Mouse (Mus musculus): Measurements from ENCODE around the gene Slc16a5. TPM values are rescaled to one million over a fixed set of nuclear protein-coding genes. Genes with fewer than 3 reads are reported as not detected.
"Not testable (repeated sequence)": the region's sequence is repeated elsewhere in the genome, so short reads cannot be mapped to it uniquely, and the experiment has no call there.

The Slc16a5 gene
- polyA plus RNA-seq, 1 experiment from 2014 or later, result 0.25 TPM

DNA sequence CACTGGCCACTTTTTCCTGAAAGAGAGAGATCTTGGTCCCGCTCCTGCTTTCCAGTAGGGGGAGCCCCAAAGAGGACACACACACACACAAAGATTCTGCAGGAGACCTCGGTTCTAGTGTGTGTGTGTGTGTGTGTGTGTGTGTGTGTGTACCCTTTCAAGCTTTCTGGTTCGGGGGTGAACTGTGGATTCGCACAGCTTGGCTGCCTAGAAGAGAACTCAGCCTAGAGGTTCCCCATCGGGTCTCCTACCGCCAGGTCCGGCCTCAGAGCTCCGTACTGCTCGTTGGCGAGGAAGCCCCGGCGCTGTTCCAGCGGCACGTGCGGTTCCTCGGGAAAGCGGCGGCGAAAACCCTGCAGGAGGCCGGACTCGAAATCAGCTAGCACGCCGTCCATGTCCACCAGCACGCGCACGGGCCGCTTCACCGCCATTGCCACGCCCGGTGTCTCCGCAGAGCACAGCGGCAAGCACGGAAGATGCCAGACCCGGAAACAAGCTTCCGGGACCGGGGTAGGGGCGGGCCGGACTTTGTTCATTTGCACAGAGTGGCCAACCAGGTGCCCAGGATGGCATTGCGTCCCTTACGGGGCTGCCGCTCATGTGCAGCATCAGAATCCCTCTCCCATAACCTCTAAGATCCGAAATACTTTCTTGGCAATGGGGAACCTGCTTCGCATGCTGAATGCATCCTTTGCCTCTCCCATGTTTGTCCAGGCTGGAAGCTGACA, 29.2 kb downstream of the Slc16a5 start, which contains the start of gene Nt5c:
Gene Nt5c (minus strand): TSS at position 507 of the 728 bp plus-strand sequence.
- peak; percentile 86 for DNase-seq (ENCODE audit: low spot score)
- H3K4me1 ChIP-seq, result peaks cover 26% of the 10 kb centered on the region
- H3K27ac ChIP-seq, result peak within 1 kb of the TSS; percentile 89
- H3K36me3 ChIP-seq, result peaks cover 25% of the 10 kb centered on the region
- peak within 1 kb of the TSS; percentile 78 for H3K4me3 ChIP-seq
- peaks cover 7% of the 10 kb centered on the region; the same call in 1 of the 2 replicates for H3K27me3 ChIP-seq (ENCODE audit: low read depth, poor library complexity, severe bottlenecking)
- no peaks in the 10 kb centered on the region for H3K9me3 ChIP-seq (replicated peaks)
- WGBS, result under 1% methylated on average over 43 of the region's 43 CpGs

DNA sequence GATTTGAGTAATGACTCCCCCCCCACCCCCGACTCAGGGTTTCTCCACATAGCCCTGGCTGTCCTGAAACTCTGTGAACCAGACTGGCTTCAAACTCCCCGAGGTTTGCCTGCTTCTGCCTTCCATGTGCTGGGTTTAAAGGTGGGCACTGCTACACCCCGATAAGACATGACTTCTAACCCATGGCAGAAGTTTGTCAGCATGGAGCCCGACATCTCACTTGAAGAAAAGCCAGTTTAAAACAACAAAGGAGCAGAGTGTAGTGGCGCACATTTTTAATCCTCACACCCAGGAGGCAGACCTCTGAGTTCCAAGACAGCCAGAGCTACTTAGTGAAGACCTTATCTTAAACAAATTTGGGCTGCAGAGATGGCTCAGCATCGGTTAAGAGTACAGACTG, 30.1 kb downstream of the Slc16a5 start:
- WGBS, result 48% methylated on average over 6 of the region's 6 CpGs
- Histone ChIP-seq H3K9me3 (replicated peaks) (no peaks in the 10 kb centered on the region), H3K4me1 (peaks cover 26% of the 10 kb centered on the region), H3K36me3 (peaks cover 32% of the 10 kb centered on the region), H3K27me3 (ENCODE audit: low read depth, poor library complexity, severe bottlenecking) (peaks cover 7% of the 10 kb centered on the region; the same call in 1 of the 2 replicates), H3K4me3 (peak overlapping the region; percentile 78), H3K27ac (0 out of 2 replicates have a peak overlapping the region, but pooled peaks have one; percentile 89)
- DNase-seq (ENCODE audit: low spot score), result no peak

DNA sequence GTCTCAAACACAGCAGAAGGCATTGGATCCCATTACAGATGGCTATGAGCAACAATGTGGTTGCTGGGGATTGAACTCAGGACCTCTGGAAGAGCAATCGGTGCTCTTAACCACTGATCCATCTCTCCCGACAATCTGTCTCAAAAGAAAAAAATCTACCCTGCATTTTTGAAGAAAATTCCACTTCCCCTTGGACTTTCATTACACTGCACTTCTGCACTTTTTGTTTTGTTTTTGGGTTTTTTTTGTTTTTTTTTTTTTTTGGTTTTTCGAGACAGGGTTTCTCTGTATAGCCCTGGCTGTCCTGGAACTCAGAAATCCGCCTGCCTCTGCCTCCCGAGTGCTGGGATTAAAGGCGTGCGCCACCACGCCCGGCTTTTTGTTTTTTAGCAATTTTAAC, 34.3 kb downstream of the Slc16a5 start:
- not testable (repeated sequence) for H3K27ac ChIP-seq; H3K4me3 ChIP-seq; H3K27me3 ChIP-seq (ENCODE audit: low read depth, poor library complexity, severe bottlenecking); H3K9me3 ChIP-seq (replicated peaks); DNase-seq (ENCODE audit: low spot score)
- Histone ChIP-seq H3K4me1 (peaks cover 11% of the 10 kb centered on the region), H3K36me3 (peaks cover 52% of the 10 kb centered on the region)
- whole genome bisulfite sequencing, result 91% methylated on average over 9 of the region's 9 CpGs

DNA sequence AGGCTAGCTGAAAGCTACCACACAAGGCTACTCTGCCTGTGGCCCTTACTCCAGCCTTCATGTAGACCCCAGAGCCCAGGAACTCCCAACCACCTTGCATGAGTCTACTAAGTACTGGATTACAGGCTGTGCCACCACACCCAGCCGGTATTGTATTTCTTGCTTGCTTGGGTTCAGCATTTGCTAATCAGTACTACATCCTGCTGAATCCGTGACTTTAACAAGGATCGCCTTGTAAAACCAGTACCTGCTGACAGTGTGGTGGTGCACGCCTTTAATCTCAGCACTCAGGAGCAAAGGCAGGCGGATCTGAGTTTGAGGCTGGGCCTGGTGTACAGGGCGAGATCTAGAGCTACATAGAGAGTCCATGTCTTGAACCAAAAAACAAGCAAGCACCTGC, 40.4 kb downstream of the Slc16a5 start:
- WGBS, result 95% methylated on average over 6 of the region's 6 CpGs

DNA sequence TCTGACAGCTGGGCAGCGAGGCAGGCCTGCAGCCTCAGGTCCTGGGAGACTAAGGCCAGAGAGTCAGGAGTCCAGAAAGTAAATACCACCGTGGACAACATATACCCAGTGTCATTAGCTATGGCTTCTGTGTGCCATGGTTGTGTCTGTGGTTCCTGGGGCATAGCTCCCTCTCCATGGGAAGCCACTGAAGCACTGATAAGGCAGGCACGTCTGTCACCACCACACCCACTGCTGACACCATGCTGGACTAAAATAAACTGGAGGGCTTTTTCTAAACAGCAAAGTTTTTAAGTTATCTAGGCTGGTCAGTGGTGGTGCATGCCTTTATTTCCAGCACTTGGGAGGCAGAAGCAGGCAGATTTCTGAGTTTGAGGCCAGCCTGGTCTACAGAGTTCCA, 44.3 kb downstream of the Slc16a5 start:
- Histone ChIP-seq H3K27me3 (ENCODE audit: low read depth, poor library complexity, severe bottlenecking) (no peaks in the 10 kb centered on the region), H3K27ac (no peak overlapping the region), H3K4me1 (peaks cover 29% of the 10 kb centered on the region), H3K4me3 (no peak overlapping the region), H3K9me3 (replicated peaks) (no peaks in the 10 kb centered on the region), H3K36me3 (peaks cover 68% of the 10 kb centered on the region)
- no peak for DNase-seq (ENCODE audit: low spot score)
- 84% methylated on average over 3 of the region's 3 CpGs for WGBS

More for the DNA sequence above, 40.4 kb downstream of the Slc16a5 start:
- 0 out of 2 replicates have a peak, but pooled peaks cover 3% of the 10 kb centered on the region for H3K4me1 ChIP-seq
- H3K27me3 ChIP-seq (ENCODE audit: low read depth, poor library complexity, severe bottlenecking), result no peaks in the 10 kb centered on the region
- DNase-seq (ENCODE audit: low spot score), result no peak
- H3K27ac ChIP-seq, result no peak overlapping the region
- no peak overlapping the region for H3K4me3 ChIP-seq
- peaks cover 91% of the 10 kb centered on the region for H3K36me3 ChIP-seq
- H3K9me3 ChIP-seq (replicated peaks), result no peaks in the 10 kb centered on the region

DNA sequence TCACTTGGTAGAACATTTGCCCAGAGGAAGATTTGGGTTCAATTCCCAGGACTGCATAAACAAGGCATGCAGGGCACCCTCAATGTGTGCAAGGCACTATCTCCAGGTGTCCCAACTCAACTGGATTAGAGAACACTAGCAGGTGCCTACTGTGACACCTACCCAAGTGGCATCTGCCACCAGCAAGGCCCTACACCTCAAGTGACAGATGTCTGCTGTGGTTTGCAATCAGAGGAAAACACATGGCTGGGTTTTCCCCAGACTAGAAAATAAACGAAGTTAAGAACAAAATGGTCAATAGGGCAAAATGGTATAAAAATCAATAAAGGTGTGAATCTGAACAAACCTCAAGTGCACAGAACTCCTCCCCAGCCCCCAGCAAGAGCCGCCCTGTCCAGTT, 45.8 kb downstream of the Slc16a5 start:
- no peaks in the 10 kb centered on the region for H3K9me3 ChIP-seq (replicated peaks)
- H3K27ac ChIP-seq, result no peak overlapping the region
- H3K27me3 ChIP-seq (ENCODE audit: low read depth, poor library complexity, severe bottlenecking), result no peaks in the 10 kb centered on the region
- peaks cover 43% of the 10 kb centered on the region for H3K4me1 ChIP-seq
- H3K36me3 ChIP-seq, result peaks cover 55% of the 10 kb centered on the region
- WGBS, result 82% methylated on average over 2 of the region's 2 CpGs
- H3K4me3 ChIP-seq, result no peak overlapping the region
- no peak for DNase-seq (ENCODE audit: low spot score)

DNA sequence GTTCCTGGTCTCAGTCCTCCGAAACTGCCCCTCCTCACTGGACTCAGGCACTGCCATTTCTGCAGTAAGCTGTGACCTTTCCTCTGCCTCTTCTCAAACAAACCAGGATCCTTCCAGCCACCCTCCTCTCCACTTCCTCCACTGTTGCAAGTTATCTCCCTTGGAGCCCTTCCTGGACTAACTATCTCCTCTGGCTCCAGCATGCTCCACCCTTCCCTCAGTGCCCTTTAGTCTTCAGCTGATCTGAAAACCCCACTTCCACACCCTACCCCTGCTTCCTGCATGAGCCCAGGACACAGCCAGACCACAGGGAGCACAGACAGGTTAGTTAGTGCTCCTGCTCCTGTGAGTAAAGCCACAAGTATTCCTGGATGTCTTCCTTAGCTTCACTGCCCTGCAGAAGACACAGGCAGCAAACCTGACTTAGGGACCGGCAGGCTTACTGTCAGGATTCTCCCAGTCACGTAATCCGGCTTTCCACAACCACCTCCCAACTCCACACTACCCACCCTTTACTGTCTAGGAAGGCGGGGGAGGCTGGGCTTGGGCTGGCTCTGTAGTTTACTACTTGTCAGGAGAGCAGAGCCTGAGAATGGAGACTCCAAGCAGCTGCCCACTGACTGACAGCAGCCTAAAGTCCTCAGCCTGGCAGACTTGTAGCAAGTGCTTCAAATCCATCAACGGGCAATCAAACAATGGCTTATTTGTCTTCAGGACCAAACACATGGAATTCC, 47.7 kb downstream of the Slc16a5 start:
- H3K36me3 ChIP-seq, result peaks cover 38% of the 10 kb centered on the region
- H3K4me1 ChIP-seq, result peaks cover 56% of the 10 kb centered on the region
- H3K27me3 ChIP-seq (ENCODE audit: low read depth, poor library complexity, severe bottlenecking), result no peaks in the 10 kb centered on the region
- H3K4me3 ChIP-seq, result peak overlapping the region; percentile 30
- H3K27ac ChIP-seq, result no peak overlapping the region
- H3K9me3 ChIP-seq (replicated peaks), result no peaks in the 10 kb centered on the region
- DNase-seq (ENCODE audit: low spot score), result no peak
- 58% methylated on average over 6 of the region's 6 CpGs for WGBS

DNA sequence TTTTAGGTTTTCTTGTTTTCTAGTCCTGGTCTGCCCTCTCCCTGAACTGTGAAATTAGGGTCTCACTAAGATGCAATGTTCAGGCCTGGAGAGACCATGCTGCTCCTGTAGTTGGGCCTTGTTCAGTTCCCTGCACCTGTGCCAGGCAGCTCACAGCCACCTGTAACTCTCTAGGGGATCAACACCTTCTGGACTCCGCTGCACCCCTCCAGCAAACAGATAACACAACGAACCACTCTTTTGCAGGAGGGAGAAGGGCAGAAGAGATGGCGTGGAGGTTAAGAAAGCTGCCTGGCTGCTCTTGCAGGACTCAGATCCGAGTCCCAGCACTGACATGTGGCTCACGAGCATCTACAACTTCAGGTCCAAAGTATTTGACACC, 48.2 kb downstream of the Slc16a5 start:
- H3K9me3 ChIP-seq (replicated peaks), result no peaks in the 10 kb centered on the region
- H3K4me1 ChIP-seq, result peaks cover 57% of the 10 kb centered on the region
- H3K27ac ChIP-seq, result no peak overlapping the region; the same call in 1 of the 2 replicates
- peak overlapping the region; percentile 30; the same call in 1 of the 2 replicates for H3K4me3 ChIP-seq
- no peaks in the 10 kb centered on the region for H3K27me3 ChIP-seq (ENCODE audit: low read depth, poor library complexity, severe bottlenecking)
- no peak for DNase-seq (ENCODE audit: low spot score)
- WGBS, result 63% methylated on average over 5 of the region's 5 CpGs
- peaks cover 32% of the 10 kb centered on the region for H3K36me3 ChIP-seq

DNA sequence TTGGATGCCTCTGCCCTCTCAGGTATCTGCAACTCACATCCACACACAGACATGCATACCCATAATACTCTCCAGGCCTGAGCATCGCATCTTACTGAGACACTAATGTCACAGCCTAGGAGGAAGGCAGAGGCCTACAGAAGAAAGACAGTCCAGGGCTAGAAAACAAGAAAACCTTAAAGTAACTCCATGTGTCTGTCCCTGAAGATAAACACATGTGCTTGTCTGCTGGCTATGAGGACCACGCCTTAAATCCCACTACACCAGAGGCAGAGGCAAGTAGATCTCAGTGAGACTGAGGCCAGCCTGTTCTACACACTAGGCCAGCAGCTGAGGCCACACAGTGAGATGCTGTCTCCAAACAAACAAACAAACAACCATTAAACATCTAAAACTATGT, 48.8 kb downstream of the Slc16a5 start:
- Histone ChIP-seq H3K4me1 (peaks cover 57% of the 10 kb centered on the region), H3K27ac (no peak overlapping the region), H3K27me3 (ENCODE audit: low read depth, poor library complexity, severe bottlenecking) (no peaks in the 10 kb centered on the region), H3K36me3 (peaks cover 29% of the 10 kb centered on the region), H3K4me3 (peak overlapping the region; percentile 98; the same call in 1 of the 2 replicates), H3K9me3 (replicated peaks) (no peaks in the 10 kb centered on the region)
- WGBS, result 87% methylated on average over 2 of the region's 2 CpGs
- DNase-seq (ENCODE audit: low spot score), result no peak

DNA sequence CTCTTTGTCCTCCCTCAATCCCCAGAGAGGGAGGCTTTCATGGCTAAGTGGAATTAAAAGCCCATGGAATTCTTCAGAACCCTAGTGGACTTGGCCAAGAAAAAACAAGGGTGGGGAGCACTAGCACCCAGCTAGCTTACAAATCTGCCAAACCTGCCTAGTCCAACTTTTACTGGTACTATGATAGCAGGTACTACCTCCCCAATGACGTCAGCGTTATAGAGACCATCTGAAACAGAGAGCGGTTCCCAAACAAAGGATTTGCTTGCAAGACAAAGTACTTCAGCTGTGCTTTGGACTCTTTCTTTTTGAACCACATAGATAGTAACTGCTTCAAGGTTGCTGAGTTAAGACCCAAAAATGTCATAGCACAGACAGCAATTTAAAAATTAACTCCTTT, 49.7 kb downstream of the Slc16a5 start:
- Histone ChIP-seq H3K4me1 (peaks cover 57% of the 10 kb centered on the region), H3K4me3 (peak overlapping the region; percentile 98), H3K9me3 (replicated peaks) (no peaks in the 10 kb centered on the region), H3K27me3 (ENCODE audit: low read depth, poor library complexity, severe bottlenecking) (no peaks in the 10 kb centered on the region), H3K36me3 (peaks cover 20% of the 10 kb centered on the region; the same call in 1 of the 2 replicates), H3K27ac (0 out of 2 replicates have a peak overlapping the region, but pooled peaks have one; percentile 38)
- DNase-seq (ENCODE audit: low spot score), result no peak
- 89% methylated on average over 3 of the region's 3 CpGs for WGBS

DNA sequence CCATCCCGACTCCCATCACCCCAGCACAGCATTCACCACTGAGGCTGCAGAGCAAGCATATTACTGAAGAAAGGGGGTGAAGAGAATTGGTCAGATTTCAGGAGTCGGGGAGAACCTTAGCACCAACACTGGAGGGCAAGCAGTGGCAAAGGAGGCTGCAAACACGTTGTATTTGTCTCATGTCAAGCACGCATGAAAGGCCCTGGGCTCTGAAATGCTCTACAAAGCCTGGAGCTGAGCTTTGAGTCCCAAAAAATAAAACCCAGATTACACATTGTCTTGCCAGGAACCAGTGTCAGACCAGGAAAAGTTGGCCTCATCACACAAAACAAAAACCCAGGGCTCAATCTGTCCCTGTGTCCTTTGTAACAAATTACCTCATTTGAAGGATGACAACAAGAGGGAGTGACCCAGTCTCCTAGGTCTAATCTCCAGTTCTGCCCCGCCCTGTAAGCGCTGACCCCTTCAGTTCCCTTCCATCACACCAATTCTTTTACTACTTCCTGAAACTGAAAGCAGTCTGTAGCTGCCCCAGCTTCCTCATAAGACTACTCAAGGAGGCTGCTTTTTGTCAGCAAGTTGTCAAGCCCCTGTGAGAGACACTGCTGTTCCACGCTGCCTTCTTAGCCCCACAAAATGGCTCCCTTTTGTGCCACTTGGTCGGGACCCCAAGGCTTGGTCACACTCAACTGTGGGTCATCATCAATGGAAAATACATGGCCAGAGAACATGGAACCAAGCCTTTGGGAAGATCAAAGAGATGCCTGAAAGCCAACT, 50.3 kb downstream of the Slc16a5 start:
- Histone ChIP-seq H3K36me3 (peaks cover 17% of the 10 kb centered on the region; the same call in 1 of the 2 replicates), H3K27ac (peak overlapping the region; percentile 95), H3K27me3 (ENCODE audit: low read depth, poor library complexity, severe bottlenecking) (no peaks in the 10 kb centered on the region), H3K4me1 (peaks cover 55% of the 10 kb centered on the region), H3K9me3 (replicated peaks) (no peaks in the 10 kb centered on the region), H3K4me3 (peak overlapping the region; percentile 98)
- DNase-seq (ENCODE audit: low spot score), result no peak
- 51% methylated on average over 8 of the region's 8 CpGs for WGBS
